Mouse (Mus musculus) cerebellum, adult (tissue): ENCODE results near the gene Dtx3l.
"Not testable (repeated sequence)": the region's sequence is repeated elsewhere in the genome, so short reads cannot be mapped to it uniquely, and the experiment has no call there.

Experiments
- ATAC-seq: cut with Nextera tagmentation; 2 replicates; pipeline ENCODE4 v1.9.2; 2017; ENCODE audit warnings: mild to moderate bottlenecking, moderate library complexity, mixed read lengths; ENCODE audit not compliant: insufficient number of reproducible peaks, low FRiP score, low TSS enrichment

Gene Dtx3l

GRCm38 (mm10) chr16:35938211-35939151 is at the start of gene Dtx3l, which contains the start of gene Parp9:
Gene Dtx3l (minus strand): TSS chr16:35939151.
Gene Parp9 (plus strand): TSS chr16:35938470.
- peak; percentile 66 for ATAC-seq

GRCm38 (mm10) chr16:35987930-35988329 is 49.0 kb upstream of the Dtx3l start:
- no peak for ATAC-seq

- no peak for ATAC-seq
Measured at GRCm38 (mm10) chr16:35984471-35984870, 45.5 kb upstream of the Dtx3l start.

- peak; percentile 59 for ATAC-seq
Measured at GRCm38 (mm10) chr16:35983517-35984101, 44.7 kb upstream of the Dtx3l start.

- ATAC-seq, result peak; percentile 94
Measured at GRCm38 (mm10) chr16:35982902-35983516, 44.1 kb upstream of the Dtx3l start.

GRCm38 (mm10) chr16:35982506-35982901 is 43.6 kb upstream of the Dtx3l start:
- no peak for ATAC-seq

- peak; percentile 64 for ATAC-seq
Measured at GRCm38 (mm10) chr16:35981363-35981821, 42.4 kb upstream of the Dtx3l start.

GRCm38 (mm10) chr16:35978450-35978849 is 39.5 kb upstream of the Dtx3l start, which contains the start of gene Kpna1:
Gene Kpna1 (plus strand): TSS chr16:35978750.
- not testable (repeated sequence) for ATAC-seq

GRCm38 (mm10) chr16:35974021-35974420 is 35.1 kb upstream of the Dtx3l start:
- no peak for ATAC-seq

GRCm38 (mm10) chr16:35968149-35968548 is 29.2 kb upstream of the Dtx3l start:
- ATAC-seq, result no peak

GRCm38 (mm10) chr16:35967319-35967718 is 28.4 kb upstream of the Dtx3l start:
- no peak for ATAC-seq

- no peak for ATAC-seq
Measured at GRCm38 (mm10) chr16:35966411-35967115, 27.6 kb upstream of the Dtx3l start.

- not testable (repeated sequence) for ATAC-seq
Measured at GRCm38 (mm10) chr16:35965991-35966390, 27.0 kb upstream of the Dtx3l start.

GRCm38 (mm10) chr16:35952628-35953130 is 13.7 kb upstream of the Dtx3l start:
- no peak for ATAC-seq

- ATAC-seq, result no peak
Measured at GRCm38 (mm10) chr16:35951216-35951615, 12.3 kb upstream of the Dtx3l start.

GRCm38 (mm10) chr16:35949264-35949663 is 10.3 kb upstream of the Dtx3l start:
- ATAC-seq, result no peak

- no peak for ATAC-seq
Measured at GRCm38 (mm10) chr16:35941382-35941781, 2.4 kb upstream of the Dtx3l start.

- 0 out of 2 replicates have a peak, but pooled peaks have one; percentile 65 for ATAC-seq
Measured at GRCm38 (mm10) chr16:35939690-35940089, 739 bp upstream of the Dtx3l start.

GRCm38 (mm10) chr16:35939261-35939660 is 310 bp upstream of the Dtx3l start:
- 0 out of 2 replicates have a peak, but pooled peaks have one; percentile 28 for ATAC-seq

- no peak for ATAC-seq
Measured at GRCm38 (mm10) chr16:35933181-35933580, 5.8 kb downstream of the Dtx3l start.
